Mouse (Mus musculus) kidney, embryonic 16.5 days (tissue): ENCODE data around the gene Fut11. TPM values are rescaled to one million over a fixed set of nuclear protein-coding genes. Genes with fewer than 3 reads are reported as not detected.

Experiments used
- ATAC-seq: fragments of 200-750 bp; cut with Nextera tagmentation; 2 replicates; pipeline ENCODE4 v1.8.0; 2017; ENCODE audit warnings: moderate TSS enrichment; ENCODE audit not compliant: low FRiP score, low TSS enrichment
- H3K27ac ChIP-seq: fragments of 300-500 bp; sonication (generic); 2 replicates; pipeline ENCODE4 v1.5.1; 2014; ENCODE audit warnings: low read length
- H3K27me3 ChIP-seq: fragments of 300-500 bp; sonication (generic); 2 replicates; pipeline ENCODE4 v1.6.1; 2014; ENCODE audit warnings: low read length, control low read depth, mixed read lengths; ENCODE audit not compliant: insufficient read depth
- H3K36me3 ChIP-seq: fragments of 300-500 bp; sonication (generic); 2 replicates; pipeline ENCODE4 v1.6.1; 2014; ENCODE audit warnings: low read length, control low read depth, mixed read lengths; ENCODE audit not compliant: insufficient read depth
- H3K4me1 ChIP-seq: fragments of 300-500 bp; sonication (generic); 2 replicates; pipeline ENCODE4 v1.6.1; 2014; ENCODE audit warnings: low read length, control low read depth, mixed read lengths; ENCODE audit not compliant: insufficient read depth
- H3K4me2 ChIP-seq: fragments of 300-500 bp; sonication (generic); replicated peaks from 2 replicates; pipeline ENCODE4 v1.6.1; 2014; ENCODE audit warnings: low read depth, low read length
- H3K4me3 ChIP-seq: fragments of 300-500 bp; sonication (generic); 2 replicates; pipeline ENCODE4 v1.5.1; 2014; ENCODE audit warnings: mild to moderate bottlenecking, low read length
- H3K9ac ChIP-seq: fragments of 300-500 bp; sonication (generic); replicated peaks from 2 replicates; pipeline ENCODE4 v1.6.1; 2014; ENCODE audit warnings: low read length
- H3K9me3 ChIP-seq: fragments of 300-500 bp; sonication (generic); 2 replicates; pipeline ENCODE4 v1.6.1; 2016; ENCODE audit warnings: low read length, control low read depth
- WGBS: fragments of 180-500 bp; shearing (Covaris S2); extraction: QIAGEN DNeasy Blood & Tissue Kit; methylation state at CpG from one replicate; pipeline ENCODE4 v1.1.7; 2014; 5-methylcytosine and 5-hydroxymethylcytosine counted together
- polyA plus RNA-seq: library from polyadenylated mRNA; unstranded; fragments of >200 nt; fragmentation: Nextera tagmentation; extraction: Ambion mirVana; gene quantifications from 2 replicates; pipeline ENCODE4 v1.2.1, GENCODE M21; 2015

The Fut11 gene
- polyA plus RNA-seq, 1 experiment from 2014 or later, result 28.2 TPM

GRCm38 (mm10) chr14:20729871-20730270, 35.1 kb downstream of the Fut11 start:
- peaks cover 18% of the 10 kb centered on the region for H3K4me1 ChIP-seq
- H3K4me2 ChIP-seq, result no peak overlapping the region
- H3K9me3 ChIP-seq, result no peaks in the 10 kb centered on the region
- H3K27ac ChIP-seq, result no peak overlapping the region
- peaks cover 45% of the 10 kb centered on the region for H3K36me3 ChIP-seq
- no peak overlapping the region for H3K4me3 ChIP-seq
- no peak for ATAC-seq
- H3K9ac ChIP-seq, result no peak overlapping the region
- WGBS, result 80% methylated on average over 9 of the region's 9 CpGs
- H3K27me3 ChIP-seq, result no peaks in the 10 kb centered on the region

GRCm38 (mm10) chr14:20730853-20731602, 36.3 kb downstream of the Fut11 start:
- H3K4me3 ChIP-seq, result no peak overlapping the region
- H3K4me1 ChIP-seq, result peaks cover 22% of the 10 kb centered on the region
- H3K36me3 ChIP-seq, result peaks cover 39% of the 10 kb centered on the region
- no peaks in the 10 kb centered on the region for H3K9me3 ChIP-seq
- ATAC-seq, result no peak
- no peak overlapping the region for H3K27ac ChIP-seq
- no peak overlapping the region for H3K4me2 ChIP-seq
- 84% methylated on average over 9 of the region's 9 CpGs for WGBS
- H3K27me3 ChIP-seq, result no peaks in the 10 kb centered on the region
- H3K9ac ChIP-seq, result no peak overlapping the region

- Histone ChIP-seq H3K27me3 (no peaks in the 10 kb centered on the region), H3K9ac (peak overlapping the region; percentile 96), H3K27ac (peak overlapping the region; percentile 91; the same call in 1 of the 2 replicates), H3K4me1 (peaks cover 22% of the 10 kb centered on the region), H3K9me3 (no peaks in the 10 kb centered on the region), H3K36me3 (peaks cover 22% of the 10 kb centered on the region), H3K4me3 (peak overlapping the region; percentile 69), H3K4me2 (peak overlapping the region; percentile 88)
- WGBS, result 47% methylated on average over 12 of the region's 12 CpGs
- ATAC-seq, result no peak; the same call in 1 of the 2 replicates
These were observed 38.5 kb downstream of the Fut11 start for GRCm38 (mm10) chr14:20733041-20733951.

- peak; percentile 99 for ATAC-seq
- H3K36me3 ChIP-seq, result peaks cover 18% of the 10 kb centered on the region
- WGBS, result under 1% methylated on average over 78 of the region's 81 CpGs
These were observed 39.4 kb downstream of the Fut11 start, which contains the start of gene Ndst2 for GRCm38 (mm10) chr14:20733952-20734774. Gene Ndst2, minus strand, starts transcription at chr14:20734562.

GRCm38 (mm10) chr14:20735052-20735451, 40.3 kb downstream of the Fut11 start:
- Histone ChIP-seq H3K36me3 (peaks cover 15% of the 10 kb centered on the region), H3K27ac (peak overlapping the region; percentile 73), H3K9ac (no peak overlapping the region), H3K27me3 (no peaks in the 10 kb centered on the region), H3K4me3 (no peak overlapping the region), H3K9me3 (no peaks in the 10 kb centered on the region), H3K4me2 (peak overlapping the region; percentile 88; the same call in 1 of the 2 replicates), H3K4me1 (peaks cover 22% of the 10 kb centered on the region)
- WGBS, result 69% methylated on average over 2 of the region's 2 CpGs
- ATAC-seq, result no peak

More at GRCm38 (mm10) chr14:20733952-20734774, 39.4 kb downstream of the Fut11 start, which contains the start of gene Ndst2:
- peak within 1 kb of the TSS; percentile 91 for H3K27ac ChIP-seq
- H3K4me3 ChIP-seq, result peak within 1 kb of the TSS; percentile 69
- peaks cover 22% of the 10 kb centered on the region for H3K4me1 ChIP-seq
- no peaks in the 10 kb centered on the region for H3K27me3 ChIP-seq
- H3K9me3 ChIP-seq, result no peaks in the 10 kb centered on the region
- H3K9ac ChIP-seq, result peak within 1 kb of the TSS; percentile 96
- H3K4me2 ChIP-seq, result peak within 1 kb of the TSS; percentile 88

- H3K36me3 ChIP-seq, result peaks cover 17% of the 10 kb centered on the region
- no peak overlapping the region for H3K4me2 ChIP-seq
- no peak for ATAC-seq
- H3K4me3 ChIP-seq, result no peak overlapping the region
- H3K27ac ChIP-seq, result 0 out of 2 replicates have a peak overlapping the region, but pooled peaks have one; percentile 13
- WGBS, result 81% methylated on average over 13 of the region's 13 CpGs
- H3K4me1 ChIP-seq, result peaks cover 22% of the 10 kb centered on the region
- no peaks in the 10 kb centered on the region for H3K9me3 ChIP-seq
- H3K9ac ChIP-seq, result no peak overlapping the region
- H3K27me3 ChIP-seq, result no peaks in the 10 kb centered on the region
These were observed 41.2 kb downstream of the Fut11 start for GRCm38 (mm10) chr14:20735892-20736390.

- H3K36me3 ChIP-seq, result peaks cover 17% of the 10 kb centered on the region
- no peaks in the 10 kb centered on the region for H3K27me3 ChIP-seq
- H3K4me3 ChIP-seq, result no peak overlapping the region
- no peak overlapping the region for H3K27ac ChIP-seq
- no peaks in the 10 kb centered on the region for H3K9me3 ChIP-seq
- WGBS, result 42% methylated on average over 14 of the region's 14 CpGs
- ATAC-seq, result no peak
- H3K4me2 ChIP-seq, result no peak overlapping the region
- no peak overlapping the region for H3K9ac ChIP-seq
- H3K4me1 ChIP-seq, result peaks cover 16% of the 10 kb centered on the region
These were observed 42.5 kb downstream of the Fut11 start for GRCm38 (mm10) chr14:20737306-20737705.

GRCm38 (mm10) chr14:20738511-20738910, 43.7 kb downstream of the Fut11 start:
- ATAC-seq, result no peak
- Histone ChIP-seq H3K9me3 (no peaks in the 10 kb centered on the region), H3K9ac (no peak overlapping the region), H3K27ac (no peak overlapping the region), H3K36me3 (peaks cover 20% of the 10 kb centered on the region), H3K4me3 (no peak overlapping the region), H3K4me1 (peaks cover 9% of the 10 kb centered on the region), H3K27me3 (no peaks in the 10 kb centered on the region), H3K4me2 (no peak overlapping the region)
- WGBS, result 88% methylated on average over 8 of the region's 8 CpGs

- Histone ChIP-seq H3K36me3 (peaks cover 26% of the 10 kb centered on the region), H3K4me3 (no peak overlapping the region), H3K9me3 (no peaks in the 10 kb centered on the region), H3K4me2 (no peak overlapping the region), H3K4me1 (no peaks in the 10 kb centered on the region), H3K9ac (no peak overlapping the region), H3K27me3 (no peaks in the 10 kb centered on the region), H3K27ac (no peak overlapping the region)
- WGBS, result 76% methylated on average over 9 of the region's 9 CpGs
- ATAC-seq, result no peak
These were observed 46.5 kb downstream of the Fut11 start for GRCm38 (mm10) chr14:20741301-20741700.
